Mouse (Mus musculus) embryonic stem cell, embryonic (primary cell): Measurements from ENCODE around the gene Psg29.

Source experiments
- CTCF ChIA-PET, 4 experiments: fragments of 300-600 bp in 2 of 4; fragments of 350-600 bp in 2 of 4; sonication (Branson Sonifier 250); formaldehyde crosslinking; loops; one replicate each; lab custom pipeline; 2022; ENCODE audit warnings: inconsistent platforms in 2 of 4; lab: Charles Lee
- POLR2A ChIA-PET, 4 experiments: fragments of 300-600 bp in 2 of 4; fragments of 350-600 bp in 2 of 4; sonication (Branson Sonifier 250); formaldehyde crosslinking; loops; one replicate each; lab custom pipeline; 2022; ENCODE audit warnings: antibody characterized with exemption in 4 of 4, inconsistent platforms in 1 of 4; lab: Charles Lee

Psg29 gene

GRCm38 (mm10) chr7:17203177-17203576 is at the start of gene Psg29:
Gene Psg29 (plus strand): TSS chr7:17203477.
- CTCF ChIA-PET, result interaction anchor here in 1 of 4 experiments (1.3 kb wide), 1 partner anchor 129 kb away, joined by 3 read pairs; no protein-coding TSS in a partner anchor
- POLR2A ChIA-PET, result no interaction called here

- ChIA-PET CTCF (no interaction called here), POLR2A (no interaction called here)
Observed at GRCm38 (mm10) chr7:17155634-17156033, 47.6 kb upstream of the Psg29 start.

- POLR2A ChIA-PET, result no interaction called here
- CTCF ChIA-PET, result no interaction called here
Observed at GRCm38 (mm10) chr7:17156885-17157677, 46.2 kb upstream of the Psg29 start.

- ChIA-PET POLR2A (no interaction called here), CTCF (no interaction called here)
Observed at GRCm38 (mm10) chr7:17159011-17159410, 44.3 kb upstream of the Psg29 start.

GRCm38 (mm10) chr7:17171827-17172226 is 31.4 kb upstream of the Psg29 start:
- POLR2A ChIA-PET, result no interaction called here
- CTCF ChIA-PET, result no interaction called here

- ChIA-PET POLR2A (no interaction called here), CTCF (interaction anchor here in 1 of 4 experiments (0.5 kb wide), 1 partner anchor 150 kb away, joined by 9 read pairs; no protein-coding TSS in a partner anchor)
Observed at GRCm38 (mm10) chr7:17205530-17206184, 2.4 kb downstream of the Psg29 start.
